13 mouse cellular contexts compared by ENCODE assay signal in the genomic region with DNA sequence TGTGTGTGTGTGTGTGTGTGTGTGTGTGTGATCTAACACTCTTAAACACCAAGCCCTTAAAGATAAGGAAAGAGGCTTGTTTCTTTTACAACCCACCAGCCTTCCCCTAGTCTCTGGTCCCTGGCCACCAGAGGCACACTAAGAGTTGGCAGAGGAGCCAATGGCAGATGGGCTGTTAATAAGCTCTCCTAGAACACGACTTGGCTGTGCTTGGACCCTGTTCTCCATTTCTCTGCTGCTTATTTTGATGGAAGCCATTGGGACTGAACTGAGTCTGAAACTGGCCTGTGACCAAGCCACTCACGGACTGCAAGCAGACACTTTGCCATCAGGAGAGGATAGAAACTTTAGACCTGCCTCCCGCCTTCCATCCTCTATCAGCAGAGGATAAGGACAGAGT.
DNase-seq lines count a peak whose midpoint lies in the region; ATAC-seq lines count a peak whose summit lies in the region.
"Had no signal": no experiment of that assay in that cellular context is flagged by ENCODE, and none has a peak within 500 bp of the region (broad histone marks: within the 10 kb centered on the region; RNA-seq: fewer than 3 reads in every experiment).

No protein-coding gene starts in this region.

- H3K9me3 ChIP-seq in forebrain, embryonic 13.5 days (replicated peaks) = no peaks in the 10 kb centered on the region
- no peaks in the 10 kb centered on the region for H3K9me3 ChIP-seq in forebrain, embryonic 12.5 days

- H3K4me1 ChIP-seq in forebrain, embryonic 13.5 days = peaks cover 2% of the 10 kb centered on the region; the same call in 1 of the 2 replicates
- no peaks in the 10 kb centered on the region for H3K4me1 ChIP-seq in forebrain, embryonic 12.5 days

- DNase-seq in layer of hippocampus, adult 11-12 months (ENCODE audit: low spot score) = peak; percentile 38
- DNase-seq in layer of hippocampus, adult 9-10 months (ENCODE audit: low spot score) = no peak
- DNase-seq in cerebellum, adult 9-10 months = peak; percentile 91
- DNase-seq in layer of hippocampus, adult 8-10 months (ENCODE audit: low spot score in 2 of 2) = peak; percentile 33 to 55
- no peak for DNase-seq in adrenal gland, postnatal 10 days
- no peak for DNase-seq in gastrocnemius, postnatal 14 days
- DNase-seq: adrenal gland, postnatal 14 days; heart, postnatal 10 days; liver, postnatal 0 days; right cerebral cortex, postnatal 4 days had no signal

- no peak overlapping the region for H3K9ac ChIP-seq in forebrain, embryonic 13.5 days
- no peak overlapping the region for H3K9ac ChIP-seq in forebrain, embryonic 12.5 days
- H3K9ac ChIP-seq: liver, postnatal 0 days had no signal

- no peak overlapping the region for H3K27ac ChIP-seq in forebrain, embryonic 13.5 days
- no peak overlapping the region for H3K27ac ChIP-seq in forebrain, embryonic 12.5 days

- H3K36me3 ChIP-seq in forebrain, embryonic 13.5 days (ENCODE audit: poor library complexity, severe bottlenecking) = no peaks in the 10 kb centered on the region
- H3K36me3 ChIP-seq in forebrain, embryonic 12.5 days (replicated peaks) = no peaks in the 10 kb centered on the region

- H3K4me3 ChIP-seq in forebrain, embryonic 13.5 days = no peak overlapping the region
- H3K4me3 ChIP-seq in forebrain, embryonic 12.5 days (replicated peaks) = no peak overlapping the region

- ATAC-seq in forebrain, embryonic 13.5 days = peak; percentile 61; the same call in 1 of the 2 replicates
- ATAC-seq in forebrain, embryonic 12.5 days (ENCODE audit: low FRiP score) = no peak
- ATAC-seq: liver, postnatal 0 days; midbrain, embryonic 16.5 days had no signal

- H3K4me2 ChIP-seq in forebrain, embryonic 13.5 days = no peak overlapping the region
- H3K4me2 ChIP-seq in forebrain, embryonic 12.5 days = no peak overlapping the region

- H3K27me3 ChIP-seq in forebrain, embryonic 13.5 days = no peaks in the 10 kb centered on the region
- H3K27me3 ChIP-seq in forebrain, embryonic 12.5 days = no peaks in the 10 kb centered on the region

- intact Hi-C loops in gastrocnemius, postnatal 14 days (cut with DNase I; ENCODE audit: low total_unique reads) = no loop called here

- 77% methylated on average over 3 of the region's 3 CpGs for WGBS in forebrain, embryonic 13.5 days
- 79% methylated on average over 3 of the region's 3 CpGs for WGBS in forebrain, embryonic 12.5 days

Comparison
In these comparisons a context has a peak if more than half of its experiments do, and no peak if none do; other contexts are left out.
1. DNase-seq: peak in layer of hippocampus, adult 11-12 months (single experiment), cerebellum, adult 9-10 months (single experiment) and layer of hippocampus, adult 8-10 months (2 of 2); none in layer of hippocampus, adult 9-10 months (single experiment), adrenal gland, postnatal 10 days (single experiment) and gastrocnemius, postnatal 14 days (single experiment).